Mouse (Mus musculus) neural tube, embryonic 12.5 days (tissue): ENCODE results near the gene Fnip2. TPM values are rescaled to one million over a fixed set of nuclear protein-coding genes. Genes with fewer than 3 reads are reported as not detected.

Source experiments
- ATAC-seq: fragments of 200-750 bp; cut with Nextera tagmentation; 2 replicates; pipeline ENCODE4 v1.8.0; 2017; ENCODE audit warnings: low read depth, mild to moderate bottlenecking, moderate TSS enrichment, moderate library complexity; ENCODE audit not compliant: low FRiP score
- H3K27ac ChIP-seq: fragments of 300-500 bp; sonication (generic); 2 replicates; pipeline ENCODE4 v1.5.1; 2016
- H3K27me3 ChIP-seq: fragments of 300-500 bp; sonication (generic); replicated peaks from 2 replicates; pipeline ENCODE4 v1.6.1; 2016; ENCODE audit warnings: mild to moderate bottlenecking
- H3K36me3 ChIP-seq: fragments of 300-500 bp; sonication (generic); 2 replicates; pipeline ENCODE4 v1.6.1; 2016; ENCODE audit warnings: mild to moderate bottlenecking
- H3K4me1 ChIP-seq: fragments of 300-500 bp; sonication (generic); 2 replicates; pipeline ENCODE4 v1.6.1; 2016
- H3K4me2 ChIP-seq: fragments of 300-500 bp; sonication (generic); replicated peaks from 2 replicates; pipeline ENCODE4 v1.6.1; 2016; ENCODE audit warnings: mild to moderate bottlenecking
- H3K4me3 ChIP-seq: fragments of 300-500 bp; sonication (generic); 2 replicates; pipeline ENCODE4 v1.5.1; 2016
- H3K9ac ChIP-seq: fragments of 300-500 bp; sonication (generic); 2 replicates; pipeline ENCODE4 v1.6.1; 2016; ENCODE audit warnings: mild to moderate bottlenecking
- H3K9me3 ChIP-seq: fragments of 300-500 bp; sonication (generic); 2 replicates; pipeline ENCODE4 v1.6.1; 2016; ENCODE audit warnings: mild to moderate bottlenecking
- WGBS: fragments of 180-500 bp; shearing (Covaris S2); methylation state at CpG from one replicate; pipeline ENCODE4 v1.1.7; 2016; 5-methylcytosine and 5-hydroxymethylcytosine counted together
- polyA plus RNA-seq: library from polyadenylated mRNA; unstranded; fragments of >200 nt; fragmentation: Nextera tagmentation; extraction: Ambion mirVana; gene quantifications from 2 replicates; pipeline ENCODE4 v1.2.1, GENCODE M21; 2016

Gene Fnip2
- polyA plus RNA-seq, 1 experiment from 2014 or later, result 9.6 TPM

GRCm38 (mm10) chr3:79561784-79562715 lies 5.5 kb downstream of the Fnip2 start:
- Histone ChIP-seq H3K9ac (no peak overlapping the region), H3K4me2 (no peak overlapping the region), H3K27ac (no peak overlapping the region), H3K36me3 (no peaks in the 10 kb centered on the region), H3K4me3 (no peak overlapping the region), H3K9me3 (no peaks in the 10 kb centered on the region), H3K27me3 (no peaks in the 10 kb centered on the region), H3K4me1 (0 out of 2 replicates have a peak, but pooled peaks cover 7% of the 10 kb centered on the region)
- 86% methylated on average over 10 of the region's 10 CpGs for WGBS
- ATAC-seq, result no peak

- Histone ChIP-seq H3K4me1 (no peaks in the 10 kb centered on the region), H3K9me3 (no peaks in the 10 kb centered on the region), H3K4me2 (no peak overlapping the region), H3K9ac (no peak overlapping the region), H3K27me3 (no peaks in the 10 kb centered on the region), H3K4me3 (no peak overlapping the region), H3K36me3 (no peaks in the 10 kb centered on the region), H3K27ac (no peak overlapping the region)
- no peak for ATAC-seq
- 97% methylated on average over 6 of the region's 6 CpGs for WGBS
These were observed 7.0 kb downstream of the Fnip2 start for GRCm38 (mm10) chr3:79560555-79560954.

- Histone ChIP-seq H3K4me2 (no peak overlapping the region), H3K27me3 (no peaks in the 10 kb centered on the region), H3K27ac (no peak overlapping the region), H3K36me3 (no peaks in the 10 kb centered on the region), H3K4me1 (no peaks in the 10 kb centered on the region), H3K4me3 (no peak overlapping the region), H3K9me3 (no peaks in the 10 kb centered on the region), H3K9ac (no peak overlapping the region)
- no peak for ATAC-seq
- 82% methylated on average over 5 of the region's 5 CpGs for WGBS
These were observed 7.9 kb downstream of the Fnip2 start for GRCm38 (mm10) chr3:79559773-79560045.

GRCm38 (mm10) chr3:79559021-79559772 lies 8.4 kb downstream of the Fnip2 start:
- H3K27me3 ChIP-seq, result no peaks in the 10 kb centered on the region
- H3K9me3 ChIP-seq, result no peaks in the 10 kb centered on the region
- no peaks in the 10 kb centered on the region for H3K4me1 ChIP-seq
- H3K36me3 ChIP-seq, result no peaks in the 10 kb centered on the region
- H3K4me2 ChIP-seq, result no peak overlapping the region
- 74% methylated on average over 9 of the region's 9 CpGs for WGBS
- no peak overlapping the region for H3K27ac ChIP-seq
- no peak overlapping the region for H3K4me3 ChIP-seq
- H3K9ac ChIP-seq, result no peak overlapping the region
- ATAC-seq, result peak; percentile 48; the same call in 1 of the 2 replicates

- Histone ChIP-seq H3K4me1 (no peaks in the 10 kb centered on the region), H3K27me3 (no peaks in the 10 kb centered on the region), H3K4me2 (no peak overlapping the region), H3K36me3 (no peaks in the 10 kb centered on the region), H3K27ac (no peak overlapping the region), H3K4me3 (no peak overlapping the region), H3K9ac (no peak overlapping the region), H3K9me3 (no peaks in the 10 kb centered on the region)
- WGBS, result 92% methylated on average over 6 of the region's 6 CpGs
- ATAC-seq, result no peak
These were observed 12.5 kb downstream of the Fnip2 start for GRCm38 (mm10) chr3:79555061-79555460.

GRCm38 (mm10) chr3:79553779-79554178 lies 13.8 kb downstream of the Fnip2 start:
- Histone ChIP-seq H3K9ac (no peak overlapping the region), H3K4me3 (no peak overlapping the region), H3K27me3 (no peaks in the 10 kb centered on the region), H3K4me2 (no peak overlapping the region), H3K36me3 (no peaks in the 10 kb centered on the region), H3K27ac (no peak overlapping the region), H3K4me1 (no peaks in the 10 kb centered on the region), H3K9me3 (no peaks in the 10 kb centered on the region)
- 91% methylated on average over 3 of the region's 3 CpGs for WGBS
- no peak for ATAC-seq

GRCm38 (mm10) chr3:79551826-79552552 lies 15.6 kb downstream of the Fnip2 start:
- Histone ChIP-seq H3K27ac (no peak overlapping the region), H3K4me1 (no peaks in the 10 kb centered on the region), H3K4me3 (no peak overlapping the region), H3K27me3 (no peaks in the 10 kb centered on the region), H3K9me3 (no peaks in the 10 kb centered on the region), H3K36me3 (no peaks in the 10 kb centered on the region), H3K9ac (no peak overlapping the region), H3K4me2 (no peak overlapping the region)
- ATAC-seq, result no peak
- WGBS, result 86% methylated on average over 10 of the region's 10 CpGs

GRCm38 (mm10) chr3:79549751-79550393 lies 17.7 kb downstream of the Fnip2 start:
- no peak overlapping the region for H3K4me3 ChIP-seq
- no peaks in the 10 kb centered on the region for H3K27me3 ChIP-seq
- no peak for ATAC-seq
- H3K9ac ChIP-seq, result no peak overlapping the region
- no peaks in the 10 kb centered on the region for H3K9me3 ChIP-seq
- no peaks in the 10 kb centered on the region for H3K4me1 ChIP-seq
- H3K36me3 ChIP-seq, result no peaks in the 10 kb centered on the region
- no peak overlapping the region for H3K27ac ChIP-seq
- H3K4me2 ChIP-seq, result no peak overlapping the region
- WGBS, result 95% methylated on average over 8 of the region's 8 CpGs

GRCm38 (mm10) chr3:79548681-79549437 lies 18.7 kb downstream of the Fnip2 start:
- WGBS, result 85% methylated on average over 17 of the region's 17 CpGs
- Histone ChIP-seq H3K27ac (no peak overlapping the region), H3K4me2 (no peak overlapping the region), H3K27me3 (no peaks in the 10 kb centered on the region), H3K9ac (no peak overlapping the region), H3K9me3 (no peaks in the 10 kb centered on the region), H3K4me1 (no peaks in the 10 kb centered on the region), H3K4me3 (no peak overlapping the region), H3K36me3 (no peaks in the 10 kb centered on the region)
- ATAC-seq, result no peak

GRCm38 (mm10) chr3:79542585-79542984 lies 25.0 kb downstream of the Fnip2 start:
- Histone ChIP-seq H3K9me3 (no peaks in the 10 kb centered on the region), H3K4me3 (no peak overlapping the region), H3K27ac (no peak overlapping the region), H3K36me3 (no peaks in the 10 kb centered on the region), H3K4me2 (no peak overlapping the region), H3K4me1 (0 out of 2 replicates have a peak, but pooled peaks cover 5% of the 10 kb centered on the region), H3K9ac (no peak overlapping the region), H3K27me3 (no peaks in the 10 kb centered on the region)
- ATAC-seq, result no peak
- WGBS, result 42% methylated on average over 6 of the region's 6 CpGs

- no peaks in the 10 kb centered on the region for H3K36me3 ChIP-seq
- no peaks in the 10 kb centered on the region for H3K27me3 ChIP-seq
- H3K27ac ChIP-seq, result no peak overlapping the region
- H3K4me3 ChIP-seq, result no peak overlapping the region
- no peak for ATAC-seq
- H3K4me1 ChIP-seq, result 0 out of 2 replicates have a peak, but pooled peaks cover 5% of the 10 kb centered on the region
- no peaks in the 10 kb centered on the region for H3K9me3 ChIP-seq
- H3K9ac ChIP-seq, result no peak overlapping the region
- H3K4me2 ChIP-seq, result no peak overlapping the region
These were observed 27.9 kb downstream of the Fnip2 start for GRCm38 (mm10) chr3:79539656-79540055.
